In the genomic region with DNA sequence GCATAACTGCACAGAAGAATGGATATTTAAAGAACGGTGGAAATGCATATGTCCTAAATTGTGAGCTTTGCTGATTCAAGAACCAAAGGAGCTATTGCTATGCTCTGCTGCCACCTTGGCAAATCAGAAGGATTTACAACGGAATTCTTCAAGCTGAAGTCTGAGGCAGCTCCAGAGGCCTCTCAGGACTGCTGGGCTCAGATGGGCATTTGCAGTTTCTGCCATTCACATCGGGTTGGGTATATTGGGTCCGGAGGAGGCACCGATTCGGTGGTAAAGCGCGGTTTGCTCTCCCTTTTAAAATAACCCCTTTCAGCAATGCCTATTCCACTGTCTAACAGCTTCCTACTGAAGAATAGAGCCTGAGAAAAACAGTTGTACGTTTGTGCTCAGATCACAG, we compare ENCODE assay signal across 8 mouse cellular contexts. TPM values are rescaled to one million over a fixed set of nuclear protein-coding genes. Genes with fewer than 3 reads are reported as not detected.
DNase-seq lines count a peak whose midpoint lies in the region; ATAC-seq and TF ChIP-seq lines count a peak whose summit lies in the region.

No protein-coding gene starts in this region.

- no peak overlapping the region for H3K27ac ChIP-seq in kidney, adult 2 months (ENCODE audit: insufficient read depth, low read depth, low read length)
- H3K27ac ChIP-seq in cortical plate, adult 2 months (ENCODE audit: insufficient read depth, low read length): no peak overlapping the region
- H3K27ac ChIP-seq in neural tube, embryonic 13.5 days (replicated peaks): no peak overlapping the region

- TF ChIP-seq POLR2A in kidney, adult 2 months (IDR thresholded peaks at IDR 0.05; ENCODE audit: low read depth, low read length): no peak
- no peak for TF ChIP-seq POLR2A in cortical plate, adult 2 months (IDR thresholded peaks at IDR 0.05; ENCODE audit: extremely low read depth, insufficient read depth, low read length)

- intact Hi-C loops in left cerebral cortex, postnatal 14 days (cut with DNase I): loop anchor here (10.0 kb wide), 2 partner anchors 1444 to 1524 kb away; no protein-coding TSS in a partner anchor

- no peaks in the 10 kb centered on the region for H3K4me1 ChIP-seq in kidney, adult 2 months (ENCODE audit: control insufficient read depth, insufficient read depth, low read length)
- peaks cover 1% of the 10 kb centered on the region; the same call in 1 of the 2 replicates for H3K4me1 ChIP-seq in cortical plate, adult 2 months (ENCODE audit: control insufficient read depth, insufficient read depth, low read length)
- H3K4me1 ChIP-seq in neural tube, embryonic 13.5 days (replicated peaks): peaks cover 39% of the 10 kb centered on the region

- no peaks in the 10 kb centered on the region for H3K36me3 ChIP-seq in kidney, adult 2 months (ENCODE audit: control insufficient read depth, insufficient read depth, low read length)
- H3K36me3 ChIP-seq in neural tube, embryonic 13.5 days: no peaks in the 10 kb centered on the region

- 0 out of 2 replicates have a peak, but pooled peaks have one; percentile 33 for TF ChIP-seq CTCF in kidney, adult 2 months (conservative IDR thresholded peaks at IDR 0.05; ENCODE audit: insufficient read depth, insufficient read length, low read depth, low read length)
- TF ChIP-seq CTCF in cortical plate, adult 2 months (IDR thresholded peaks at IDR 0.05; ENCODE audit: extremely low read depth, insufficient read depth, low read length): peak; percentile 64

- H3K4me3 ChIP-seq in kidney, adult 2 months (ENCODE audit: insufficient read depth, low read depth, low read length): no peak overlapping the region
- H3K4me3 ChIP-seq in cortical plate, adult 2 months (ENCODE audit: insufficient read depth, low read length): peak overlapping the region; percentile 9; the same call in 1 of the 2 replicates
- H3K4me3 ChIP-seq in neural tube, embryonic 13.5 days: 0 out of 2 replicates have a peak overlapping the region, but pooled peaks have one; percentile 72

- ATAC-seq in neural tube, embryonic 13.5 days (ENCODE audit: low read depth): no peak

- 22% methylated on average over 9 of the region's 9 CpGs for WGBS in kidney, adult 2 months
- WGBS in neural tube, embryonic 13.5 days: 4% methylated on average over 9 of the region's 9 CpGs

- no peak for DNase-seq in kidney, adult 2 months
- no peak for DNase-seq in kidney, adult 8-10 months
- DNase-seq in frontal cortex, postnatal 36 days (ENCODE audit: low spot score in 2 of 2): peak; percentile 45 to 63
- peak; percentile 63 to 70 for DNase-seq in left cerebral cortex, postnatal 14 days (ENCODE audit: low spot score in 2 of 2)
- DNase-seq in ovary, adult 18-20 months (ENCODE audit: low spot score): no peak
- DNase-seq in urinary bladder, postnatal 10 days (ENCODE audit: low spot score): no peak

- no peak overlapping the region for H3K9ac ChIP-seq in neural tube, embryonic 13.5 days

- H3K9me3 ChIP-seq in neural tube, embryonic 13.5 days: no peaks in the 10 kb centered on the region

- H3K27me3 ChIP-seq in kidney, adult 2 months (replicated peaks; ENCODE audit: control insufficient read depth, insufficient read depth, low read length): no peaks in the 10 kb centered on the region
- peaks cover 26% of the 10 kb centered on the region for H3K27me3 ChIP-seq in neural tube, embryonic 13.5 days

- H3K4me2 ChIP-seq in neural tube, embryonic 13.5 days: peak overlapping the region; percentile 75

RNA-seq across cellular contexts. Expression of a gene that starts 1.2 kb away (rescaled TPM):
- polyA plus RNA-seq in kidney, adult 2 months (2012; rRNA removed): 2.0 and 2.1 TPM in 2 replicates
- polyA plus RNA-seq in cortical plate, adult 2 months (2012; rRNA removed): 23.8 and 26.1 TPM in 2 replicates
- 10 to 100 TPM; 66.4 to 70.3 TPM for total RNA-seq in left cerebral cortex, postnatal 14 days (2021)
- 24.0 and 29.0 TPM in 2 replicates for polyA plus RNA-seq in neural tube, embryonic 13.5 days (2015; fragmentation: Nextera tagmentation; extraction: Ambion mirVana)

Comparison
In these comparisons a context has a peak if more than half of its experiments do, and no peak if none do; other contexts are left out.
1. DNase-seq: peak in frontal cortex, postnatal 36 days (2 of 2) and left cerebral cortex, postnatal 14 days (2 of 2); none in kidney, adult 2 months (single experiment), kidney, adult 8-10 months (0 of 2), ovary, adult 18-20 months (single experiment) and urinary bladder, postnatal 10 days (single experiment).